Mouse (Mus musculus) left cerebral cortex, adult 2 months (tissue): ENCODE data around the gene Clic3. TPM values are rescaled to one million over a fixed set of nuclear protein-coding genes. Genes with fewer than 3 reads are reported as not detected.

Source experiments
- DNase-seq, 2 experiments: peaks; one replicate each; pipeline ENCODE4 v3.0.0; 2021 to 2022; ENCODE audit warnings: low spot score in 2 of 2, mixed read lengths in 1 of 2; ENCODE audit errors: extremely low spot score in 1 of 2
- H3K27ac ChIP-seq: fragments of 200-600 bp; 2 replicates; pipeline ENCODE4 v1.8.1; 2022
- H3K4me3 ChIP-seq: fragments of 200-600 bp; 2 replicates; pipeline ENCODE4 v1.8.1; 2022
- CTCF ChIP-seq: fragments of 200-600 bp; IDR thresholded peaks from 2 replicates; pipeline ENCODE4 v1.8.1; 2022; ENCODE audit warnings: antibody characterized with exemption, mild to moderate bottlenecking, moderate library complexity
- intact Hi-C: fragments of 180-260 bp; cut with DNase I; formaldehyde crosslinking; loops from one replicate; pipeline ENCODE4 v1.15.1; 2025
- microRNA-seq, 2 experiments: library from miRNA; unstranded; fragments of <30 nt; microRNA quantifications; one replicate each; pipeline ENCODE4 v1.2.0; 2021
- total RNA-seq, 2 experiments: library from RNA; stranded (reverse); gene quantifications; 2 replicates each; pipeline ENCODE4 v1.2.3; 2021

Gene Clic3
- total RNA-seq, 2 experiments from 2014 or later: not detected

DNA sequence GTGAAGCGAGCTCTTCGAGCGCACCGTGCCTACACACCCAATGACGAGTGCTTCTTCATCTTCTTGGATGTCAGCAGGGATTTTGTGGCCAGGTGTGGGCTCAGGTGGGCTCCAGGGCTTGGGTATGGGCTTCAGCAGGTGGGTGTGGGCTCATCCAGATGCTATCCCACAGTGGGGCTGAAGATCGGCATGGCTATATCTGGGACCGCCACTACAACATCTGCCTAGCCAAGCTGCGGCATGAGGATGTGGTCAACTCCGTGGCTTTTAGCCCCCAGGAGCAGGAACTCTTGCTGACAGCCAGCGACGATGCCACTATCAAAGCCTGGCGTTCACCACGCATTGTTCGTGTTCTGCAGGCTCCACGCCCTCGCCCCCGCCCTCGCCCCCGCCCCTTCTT lies 47.9 kb downstream of the Clic3 start:
- DNase-seq: no peak
- H3K4me3 ChIP-seq: no peak overlapping the region
- H3K27ac ChIP-seq: no peak overlapping the region
- intact Hi-C loops: no loop called here
- no peak for TF ChIP-seq CTCF

DNA sequence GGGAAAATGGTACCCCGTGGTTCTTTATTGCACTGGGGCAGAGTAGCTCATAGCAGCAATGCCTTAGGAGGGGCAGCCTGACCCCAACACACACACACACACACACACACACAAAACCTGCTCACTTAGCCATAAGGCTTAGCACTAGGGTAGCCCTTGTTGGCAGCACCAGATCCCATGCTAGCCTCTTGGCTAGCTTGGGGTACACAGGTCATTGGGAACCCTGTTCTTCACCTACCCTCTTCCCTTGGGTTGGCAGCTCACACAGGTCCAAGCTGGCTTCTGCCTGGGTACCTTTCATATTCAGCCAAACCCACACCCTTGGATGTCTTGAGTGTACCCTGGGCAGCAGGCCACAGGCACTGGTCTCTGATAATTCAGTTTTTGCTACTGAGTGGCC lies 48.4 kb downstream of the Clic3 start:
- intact Hi-C loops: loop anchor here (5.0 kb wide), 1 partner anchor 37 kb away; no protein-coding TSS in a partner anchor
- DNase-seq: no peak

DNA sequence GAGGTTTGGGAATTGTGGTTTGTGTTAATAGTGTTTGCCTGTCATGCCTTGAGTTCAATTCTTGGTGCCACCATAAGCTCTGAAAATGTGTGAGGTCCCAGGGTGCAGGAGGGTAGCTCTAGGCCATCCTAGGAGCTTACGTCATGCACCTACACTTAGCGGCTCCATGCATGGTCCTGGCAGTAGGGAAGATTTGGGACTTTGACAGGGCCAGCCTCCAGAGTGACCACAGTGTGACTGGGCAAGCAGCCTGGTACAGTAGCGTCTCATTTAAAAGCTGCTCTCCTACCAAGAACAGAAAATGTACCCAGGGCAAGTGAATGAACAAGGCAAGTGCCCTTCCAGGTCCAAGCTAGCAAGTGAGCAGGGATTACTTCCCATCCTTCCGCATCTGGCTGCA lies 49.2 kb downstream of the Clic3 start:
- DNase-seq: no peak
- H3K4me3 ChIP-seq: no peak overlapping the region
- intact Hi-C loops: loop anchor here (5.0 kb wide), 1 partner anchor 36 kb away; no protein-coding TSS in a partner anchor
- no peak overlapping the region for H3K27ac ChIP-seq
- TF ChIP-seq CTCF: no peak

More for the DNA sequence above, 48.4 kb downstream of the Clic3 start:
- Histone ChIP-seq H3K4me3 (no peak overlapping the region), H3K27ac (no peak overlapping the region)
- no peak for TF ChIP-seq CTCF

DNA sequence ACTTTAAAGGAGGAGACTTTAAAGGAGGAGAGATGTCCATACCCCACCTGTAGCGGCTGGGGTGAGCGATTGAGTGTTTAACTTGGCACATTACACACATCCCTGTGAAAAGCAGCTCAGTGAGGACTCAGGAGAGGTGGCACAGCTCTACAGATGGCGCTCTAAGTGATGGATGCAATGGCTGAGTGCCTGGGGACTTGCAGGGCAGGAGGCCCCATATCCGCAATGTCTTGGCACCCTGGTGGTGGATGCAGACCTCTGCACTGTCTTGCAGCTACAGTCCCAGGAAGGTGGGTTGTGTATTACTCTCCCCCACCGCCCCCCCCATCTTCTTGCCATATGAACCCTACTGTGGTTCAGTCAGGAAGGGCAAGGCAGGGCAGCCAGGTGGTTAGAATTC lies 50.3 kb downstream of the Clic3 start:
- intact Hi-C loops: loop anchor here (5.0 kb wide), 1 partner anchor 35 kb away; no protein-coding TSS in a partner anchor
- DNase-seq: no peak
- no peak overlapping the region for H3K27ac ChIP-seq
- H3K4me3 ChIP-seq: no peak overlapping the region
- TF ChIP-seq CTCF: peak; percentile 10

Small RNA genes within 50 kb of the gene (microRNA-seq; reads per million reads assigned to microRNA genes)
- 8.0 to 9.6 reads per million in 2 experiments for gene Mir3087

Other genes starting within 250 kb of the Clic3 start
- 10 to 100 TPM; 53.4 to 64.3 TPM for gene Nelfb, start 245.3 kb upstream of the Clic3 start, total RNA-seq
- not detected for gene Stpg3, start 242.2 kb upstream of the Clic3 start, total RNA-seq
- gene Fam166a, start 238.1 kb upstream of the Clic3 start, total RNA-seq: not detected
- 100 to 1,000 TPM; 317 to 329 TPM for gene Tubb4b, start 232.1 kb upstream of the Clic3 start, total RNA-seq
- not detected for gene Slc34a3, start 222.5 kb upstream of the Clic3 start, total RNA-seq
- gene Rnf224, start 220.1 kb upstream of the Clic3 start, total RNA-seq: not detected
- 100 to 1,000 TPM; 249 to 270 TPM for gene Rnf208, start 214.6 kb upstream of the Clic3 start, total RNA-seq
- gene Cysrt1, start 214.4 kb upstream of the Clic3 start, total RNA-seq: not detected
- 1 to 10 TPM; 1.4 to 2.7 TPM for gene AL732309.1, start 210.0 kb upstream of the Clic3 start, total RNA-seq
- gene Tmem203, start 201.4 kb upstream of the Clic3 start, total RNA-seq: 10 to 100 TPM; 35.6 to 41.6 TPM
- 10 to 100 TPM; 20.9 to 21.8 TPM for gene Tprn, start 194.2 kb upstream of the Clic3 start, total RNA-seq
- 10 to 100 TPM; 65.6 to 65.9 TPM for gene Ssna1, start 184.4 kb upstream of the Clic3 start, total RNA-seq
- 10 to 100 TPM; 87.1 to 90.3 TPM for gene Anapc2, start 184.4 kb upstream of the Clic3 start, total RNA-seq
- not detected for gene Tmem210, start 168.7 kb upstream of the Clic3 start, total RNA-seq
- not detected for gene Lrrc26, start 166.9 kb upstream of the Clic3 start, total RNA-seq
- 100 to 1,000 TPM; 452 to 457 TPM for gene Grin1, start 137.7 kb upstream of the Clic3 start, total RNA-seq
- 10 to 100 TPM; 56.0 to 62.4 TPM for gene Man1b1, start 124.5 kb upstream of the Clic3 start, total RNA-seq
- 10 to 100 TPM; 32.2 to 33.9 TPM for gene Dpp7, start 100.5 kb upstream of the Clic3 start, total RNA-seq
- gene Uap1l1, start 91.2 kb upstream of the Clic3 start, total RNA-seq: 10 to 100 TPM; 15.8 to 24.9 TPM
- 1 to 10 TPM; 2.1 to 2.7 TPM for gene Sapcd2, start 84.5 kb upstream of the Clic3 start, total RNA-seq
- gene Entpd2, start 61.0 kb upstream of the Clic3 start, total RNA-seq: 10 to 100 TPM; 11.5 to 13.1 TPM
- gene Npdc1, start 57.5 kb upstream of the Clic3 start, total RNA-seq: 100 to 1,000 TPM; 337 to 366 TPM
- under 1 TPM in 1 of 2 experiments, not detected in 1; 0.43 TPM for gene Fut7, start 33.6 kb upstream of the Clic3 start, total RNA-seq
- 100 to 1,000 TPM; 160 to 168 TPM for gene Abca2, start 28.1 kb upstream of the Clic3 start, total RNA-seq
- gene Paxx, start 4.3 kb downstream of the Clic3 start, total RNA-seq: 10 to 100 TPM; 65.9 to 75.3 TPM
- 1,000 to 10,000 TPM; 1,632 to 2,529 TPM for gene Ptgds, start 13.2 kb downstream of the Clic3 start, total RNA-seq
- not detected for gene Lcn12, start 37.1 kb downstream of the Clic3 start, total RNA-seq
- 100 to 1,000 TPM; 120 to 122 TPM for gene Fbxw5, start 43.9 kb downstream of the Clic3 start, total RNA-seq
- 1 to 10 TPM; 1.4 to 1.5 TPM for gene C8g, start 44.9 kb downstream of the Clic3 start, total RNA-seq
- 10 to 100 TPM; 10.4 to 11.0 TPM for gene Traf2, start 90.1 kb downstream of the Clic3 start, total RNA-seq
- gene Edf1, start 101.0 kb downstream of the Clic3 start, total RNA-seq: 100 to 1,000 TPM; 190 to 202 TPM
- gene Mamdc4, start 118.0 kb downstream of the Clic3 start, total RNA-seq: 1 to 10 TPM; 1.8 to 2.6 TPM
- gene Phpt1, start 118.4 kb downstream of the Clic3 start, total RNA-seq: 10 to 100 TPM; 64.0 to 70.5 TPM
- 100 to 1,000 TPM; 102 to 104 TPM for gene Ajm1, start 124.9 kb downstream of the Clic3 start, total RNA-seq
- gene Rabl6, start 151.7 kb downstream of the Clic3 start, total RNA-seq: 100 to 1,000 TPM; 157 to 163 TPM
- gene Ccdc183, start 160.8 kb downstream of the Clic3 start, total RNA-seq: not detected
- gene Tmem141, start 165.2 kb downstream of the Clic3 start, total RNA-seq: 10 to 100 TPM; 21.6 to 22.3 TPM
- gene Fcna, start 171.2 kb downstream of the Clic3 start, total RNA-seq: under 1 TPM; 0.25 to 0.70 TPM
- not detected for gene Lcn8, start 196.3 kb downstream of the Clic3 start, total RNA-seq
- gene Lcn5, start 201.1 kb downstream of the Clic3 start, total RNA-seq: not detected
- not detected for gene Lcn6, start 219.9 kb downstream of the Clic3 start, total RNA-seq
- not detected for gene Lcn10, start 225.9 kb downstream of the Clic3 start, total RNA-seq
- not detected for gene Obp2a, start 243.2 kb downstream of the Clic3 start, total RNA-seq
- gene Bmyc, start 249.9 kb downstream of the Clic3 start, total RNA-seq: 10 to 100 TPM; 82.6 to 89.9 TPM